Mouse (Mus musculus) embryonic facial prominence, embryonic 10.5 days (tissue): Measurements from ENCODE around the gene Tmprss11d. TPM values are rescaled to one million over a fixed set of nuclear protein-coding genes. Genes with fewer than 3 reads are reported as not detected.

Source experiments
- DNase-seq: peaks from one replicate; pipeline ENCODE4 v3.0.0-alpha.2; 2017; ENCODE audit warnings: low spot score
- H3K27ac ChIP-seq: fragments of 300-500 bp; sonication (generic); replicated peaks from 2 replicates; pipeline ENCODE4 v1.5.1; 2016; ENCODE audit warnings: mild to moderate bottlenecking
- H3K27me3 ChIP-seq: fragments of 300-500 bp; sonication (generic); replicated peaks from 2 replicates; pipeline ENCODE4 v1.6.1; 2016; ENCODE audit warnings: low read depth, mild to moderate bottlenecking; ENCODE audit not compliant: poor library complexity, severe bottlenecking
- H3K36me3 ChIP-seq: fragments of 300-500 bp; sonication (generic); replicated peaks from 2 replicates; pipeline ENCODE4 v1.6.1; 2016; ENCODE audit warnings: mild to moderate bottlenecking, moderate library complexity
- H3K4me1 ChIP-seq: fragments of 300-500 bp; sonication (generic); 2 replicates; pipeline ENCODE4 v1.6.1; 2016
- H3K4me3 ChIP-seq: fragments of 300-500 bp; sonication (generic); 2 replicates; pipeline ENCODE4 v1.5.1; 2016; ENCODE audit warnings: mild to moderate bottlenecking, moderate library complexity
- H3K9me3 ChIP-seq: fragments of 300-500 bp; sonication (generic); 2 replicates; pipeline ENCODE4 v1.6.1; 2016; ENCODE audit warnings: mild to moderate bottlenecking
- WGBS: fragments of 180-500 bp; shearing (Covaris S2); methylation state at CpG from one replicate; pipeline ENCODE4 v1.1.7; 2016; 5-methylcytosine and 5-hydroxymethylcytosine counted together
- polyA plus RNA-seq: library from polyadenylated mRNA; unstranded; fragments of >200 nt; fragmentation: Nextera tagmentation; extraction: Ambion mirVana; gene quantifications from 2 replicates; pipeline ENCODE4 v1.2.1, GENCODE M21; 2016

The Tmprss11d gene
- polyA plus RNA-seq, 1 experiment from 2014 or later, result 0.15 TPM

GRCm38 (mm10) chr5:86289208-86289607 lies 84.0 kb downstream of the Tmprss11d start, which contains the start of gene Tmprss11c:
Gene Tmprss11c, minus strand, starts transcription at chr5:86289308.
- no peaks in the 10 kb centered on the region for H3K36me3 ChIP-seq
- no peaks in the 10 kb centered on the region for H3K4me1 ChIP-seq
- H3K9me3 ChIP-seq, result no peaks in the 10 kb centered on the region
- no peaks in the 10 kb centered on the region for H3K27me3 ChIP-seq
- no peak within 1 kb of the TSS for H3K27ac ChIP-seq
- H3K4me3 ChIP-seq, result no peak within 1 kb of the TSS
- WGBS, result 78% methylated on average over 4 of the region's 4 CpGs
- no peak for DNase-seq

Other genes starting within 250 kb of the Tmprss11d start
- 17.8 and 17.9 TPM in 2 replicates for gene Uba6, start 200.6 kb downstream of the Tmprss11d start, polyA plus RNA-seq
- not detected in 2 replicates for gene Gnrhr, start 175.5 kb downstream of the Tmprss11d start, polyA plus RNA-seq
- gene Tmprss11c, start 84.1 kb downstream of the Tmprss11d start, polyA plus RNA-seq, result not detected in 2 replicates
- gene Tmprss11a, start 95.6 kb upstream of the Tmprss11d start, polyA plus RNA-seq, result not detected in 2 replicates
- not detected in 2 replicates for gene Tmprss11g, start 145.2 kb upstream of the Tmprss11d start, polyA plus RNA-seq